Comparison of ENCODE assay signal across 7 mouse cellular contexts in genomic region chr3:63928878-63929859, GRCm38 (mm10). TPM values are rescaled to one million over a fixed set of nuclear protein-coding genes. Genes with fewer than 3 reads are reported as not detected.
DNase-seq lines count a peak whose midpoint lies in the region; ATAC-seq and TF ChIP-seq lines count a peak whose summit lies in the region.

Gene E130311K13Rik, minus strand, starts transcription at chr3:63929472.

- DNase-seq in adrenal gland, postnatal 25 days: peak; percentile 93
- DNase-seq in heart, adult 18-20 months: peak; percentile 91 to 92
- peak; percentile 94 for DNase-seq in kidney, adult 2 months
- DNase-seq in spleen, adult 2 months (ENCODE audit: low read depth in 1 of 2, low spot score in 2 of 2): peak; percentile 56 to 83

- peak within 1 kb of the TSS; percentile 62 for H3K4me2 ChIP-seq in embryonic facial prominence, embryonic 12.5 days (replicated peaks)
- peak within 1 kb of the TSS; percentile 70 for H3K4me2 ChIP-seq in limb, embryonic 12.5 days
- peak within 1 kb of the TSS; percentile 62 for H3K4me2 ChIP-seq in midbrain, embryonic 15.5 days

- H3K9me3 ChIP-seq in embryonic facial prominence, embryonic 12.5 days: no peaks in the 10 kb centered on the region
- no peaks in the 10 kb centered on the region for H3K9me3 ChIP-seq in limb, embryonic 12.5 days
- no peaks in the 10 kb centered on the region for H3K9me3 ChIP-seq in midbrain, embryonic 15.5 days

- peak; percentile 71 for TF ChIP-seq CTCF in kidney, adult 2 months (conservative IDR thresholded peaks at IDR 0.05; ENCODE audit: insufficient read depth, insufficient read length, low read depth, low read length)
- TF ChIP-seq CTCF in spleen, adult 2 months (IDR thresholded peaks at IDR 0.05; ENCODE audit: extremely low read depth, insufficient read depth, insufficient read length, insufficient replicate concordance): peak; percentile 91

- peak; percentile 90 for ATAC-seq in embryonic facial prominence, embryonic 12.5 days (ENCODE audit: insufficient number of reproducible peaks, insufficient read depth, low FRiP score, low TSS enrichment)
- peak; percentile 89 for ATAC-seq in limb, embryonic 12.5 days (ENCODE audit: insufficient number of reproducible peaks, insufficient read depth, low FRiP score, low TSS enrichment, low read depth)
- ATAC-seq in midbrain, embryonic 15.5 days (replicated peaks): peak; percentile 98

- no peaks in the 10 kb centered on the region for H3K27me3 ChIP-seq in embryonic facial prominence, embryonic 12.5 days
- H3K27me3 ChIP-seq in kidney, adult 2 months (replicated peaks; ENCODE audit: control insufficient read depth, insufficient read depth, low read length): no peaks in the 10 kb centered on the region
- H3K27me3 ChIP-seq in limb, embryonic 12.5 days: no peaks in the 10 kb centered on the region
- no peaks in the 10 kb centered on the region for H3K27me3 ChIP-seq in midbrain, embryonic 15.5 days (replicated peaks)
- no peaks in the 10 kb centered on the region for H3K27me3 ChIP-seq in spleen, adult 2 months (ENCODE audit: control insufficient read depth, insufficient read depth, low read length)

- H3K27ac ChIP-seq in embryonic facial prominence, embryonic 12.5 days: 0 out of 2 replicates have a peak within 1 kb of the TSS, but pooled peaks have one; percentile 37
- H3K27ac ChIP-seq in kidney, adult 2 months (ENCODE audit: insufficient read depth, low read depth, low read length): peak within 1 kb of the TSS; percentile 89
- peak within 1 kb of the TSS; percentile 71; the same call in 1 of the 2 replicates for H3K27ac ChIP-seq in limb, embryonic 12.5 days
- peak within 1 kb of the TSS; percentile 77 for H3K27ac ChIP-seq in midbrain, embryonic 15.5 days
- H3K27ac ChIP-seq in spleen, adult 2 months (ENCODE audit: insufficient read depth, low read length): peak within 1 kb of the TSS; percentile 92

- no peak for TF ChIP-seq POLR2A in kidney, adult 2 months (IDR thresholded peaks at IDR 0.05; ENCODE audit: low read depth, low read length)
- TF ChIP-seq POLR2A in spleen, adult 2 months (IDR thresholded peaks at IDR 0.05; ENCODE audit: low read depth, low read length): peak; percentile 29

- H3K4me3 ChIP-seq in embryonic facial prominence, embryonic 12.5 days: peak within 1 kb of the TSS; percentile 65
- H3K4me3 ChIP-seq in kidney, adult 2 months (ENCODE audit: insufficient read depth, low read depth, low read length): peak within 1 kb of the TSS; percentile 93
- peak within 1 kb of the TSS; percentile 69 for H3K4me3 ChIP-seq in limb, embryonic 12.5 days (replicated peaks)
- H3K4me3 ChIP-seq in midbrain, embryonic 15.5 days: peak within 1 kb of the TSS; percentile 73
- H3K4me3 ChIP-seq in spleen, adult 2 months (ENCODE audit: extremely low read depth, insufficient read depth, insufficient read length): peak within 1 kb of the TSS; percentile 98

- no peaks in the 10 kb centered on the region for H3K4me1 ChIP-seq in embryonic facial prominence, embryonic 12.5 days
- H3K4me1 ChIP-seq in kidney, adult 2 months (ENCODE audit: control insufficient read depth, insufficient read depth, low read length): peaks cover 4% of the 10 kb centered on the region; the same call in 1 of the 2 replicates
- 0 out of 2 replicates have a peak, but pooled peaks cover 3% of the 10 kb centered on the region for H3K4me1 ChIP-seq in limb, embryonic 12.5 days (replicated peaks)
- H3K4me1 ChIP-seq in midbrain, embryonic 15.5 days: no peaks in the 10 kb centered on the region
- no peaks in the 10 kb centered on the region; the same call in 1 of the 2 replicates for H3K4me1 ChIP-seq in spleen, adult 2 months (ENCODE audit: control insufficient read depth, insufficient read depth, insufficient read length)

- WGBS in embryonic facial prominence, embryonic 12.5 days: 5% methylated on average over 47 of the region's 48 CpGs
- 5% methylated on average over 48 of the region's 48 CpGs for WGBS in kidney, adult 2 months
- WGBS in limb, embryonic 12.5 days: 6% methylated on average over 48 of the region's 48 CpGs
- WGBS in midbrain, embryonic 15.5 days: 4% methylated on average over 48 of the region's 48 CpGs
- WGBS in spleen, adult 2 months: 6% methylated on average over 48 of the region's 48 CpGs

- H3K9ac ChIP-seq in embryonic facial prominence, embryonic 12.5 days: peak within 1 kb of the TSS; percentile 82
- peak within 1 kb of the TSS; percentile 86 for H3K9ac ChIP-seq in limb, embryonic 12.5 days (replicated peaks)
- H3K9ac ChIP-seq in midbrain, embryonic 15.5 days: peak within 1 kb of the TSS; percentile 83

- H3K36me3 ChIP-seq in embryonic facial prominence, embryonic 12.5 days: no peaks in the 10 kb centered on the region
- no peaks in the 10 kb centered on the region; the same call in 1 of the 2 replicates for H3K36me3 ChIP-seq in kidney, adult 2 months (ENCODE audit: control insufficient read depth, insufficient read depth, low read length)
- H3K36me3 ChIP-seq in limb, embryonic 12.5 days: no peaks in the 10 kb centered on the region
- no peaks in the 10 kb centered on the region for H3K36me3 ChIP-seq in midbrain, embryonic 15.5 days (replicated peaks)
- no peaks in the 10 kb centered on the region for H3K36me3 ChIP-seq in spleen, adult 2 months (ENCODE audit: control insufficient read depth, insufficient read depth, low read length)

RNA-seq across cellular contexts. Expression of gene E130311K13Rik, which starts in this region (rescaled TPM):
- 13.2 and 17.4 TPM in 2 replicates for total RNA-seq in adrenal gland, postnatal 25 days (2021)
- 5.4 and 7.1 TPM in 2 replicates for polyA plus RNA-seq in embryonic facial prominence, embryonic 12.5 days (2016; fragmentation: Nextera tagmentation; extraction: Ambion mirVana)
- total RNA-seq in heart, adult 18-20 months (2021): 10 to 100 TPM; 10.3 to 11.7 TPM
- polyA plus RNA-seq in kidney, adult 2 months (2012; rRNA removed): 4.5 and 6.1 TPM in 2 replicates
- polyA plus RNA-seq in limb, embryonic 12.5 days (2016; fragmentation: Nextera tagmentation; extraction: Ambion mirVana): 3.4 and 3.8 TPM in 2 replicates
- 5.7 and 7.8 TPM in 2 replicates for polyA plus RNA-seq in midbrain, embryonic 15.5 days (2015; fragmentation: Nextera tagmentation; extraction: Ambion mirVana)
- 1.6 and 2.3 TPM in 2 replicates for polyA plus RNA-seq in spleen, adult 2 months (2012; rRNA removed)

Comparison
In these comparisons a context has a peak if more than half of its experiments do, and no peak if none do; other contexts are left out.
1. Peak in every context shown above with its lines: DNase-seq, ATAC-seq, H3K4me3 ChIP-seq and H3K27ac ChIP-seq.
2. H3K27ac ChIP-seq: peak in every context shown above with its lines; median percentile 92 in spleen, adult 2 months; 89 in kidney, adult 2 months; 77 in midbrain, embryonic 15.5 days; 71 in limb, embryonic 12.5 days; 37 in embryonic facial prominence, embryonic 12.5 days.